Mouse (Mus musculus) megakaryocyte, adult 5-6 weeks (primary cell): ENCODE data around the gene Zdhhc21. TPM values are rescaled to one million over a fixed set of nuclear protein-coding genes. Genes with fewer than 3 reads are reported as not detected.

Source experiments
- ATAC-seq: 2 replicates; pipeline ENCODE4 v1.8.0; 2016; ENCODE audit warnings: mild to moderate bottlenecking, inconsistent platforms; ENCODE audit not compliant: poor library complexity, severe bottlenecking
- total RNA-seq, 2 experiments: library from RNA; stranded (forward) in 1 of 2; stranded (reverse) in 1 of 2; fragments of 153-499, 151-499 nt in 1 of 2; fragments of 221-1000, 200-1000 nt in 1 of 2; gene quantifications; 2 replicates each; pipeline versions ENCODE4 v1.2.3 to v1.2.4; 2015 to 2017

The Zdhhc21 gene
- total RNA-seq, 2 experiments from 2014 or later: 24.7 to 38.2 TPM

- peak; percentile 66 for ATAC-seq
Observed at GRCm38 (mm10) chr4:82864974-82865699, 5.4 kb upstream of the Zdhhc21 start.

DNA sequence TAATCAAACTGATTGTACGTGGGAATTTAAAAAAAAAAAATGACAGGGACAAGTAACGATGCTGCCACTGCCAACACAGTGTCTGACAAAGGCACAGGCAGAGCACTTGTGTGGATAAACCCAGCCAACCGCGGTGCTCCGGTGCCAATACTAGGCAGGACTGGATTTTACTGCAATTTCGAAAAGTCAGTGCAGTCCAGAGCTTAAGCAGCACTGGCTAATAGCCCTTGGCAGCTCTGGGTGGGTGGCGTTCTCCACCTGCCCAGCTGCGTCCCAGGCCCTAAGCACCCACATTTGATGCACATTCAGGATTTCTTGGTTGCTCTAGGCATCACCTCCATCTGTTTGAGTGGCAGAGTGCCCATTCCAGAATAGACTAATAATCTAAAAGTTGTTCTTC lies 3.6 kb upstream of the Zdhhc21 start:
- no peak for ATAC-seq

DNA sequence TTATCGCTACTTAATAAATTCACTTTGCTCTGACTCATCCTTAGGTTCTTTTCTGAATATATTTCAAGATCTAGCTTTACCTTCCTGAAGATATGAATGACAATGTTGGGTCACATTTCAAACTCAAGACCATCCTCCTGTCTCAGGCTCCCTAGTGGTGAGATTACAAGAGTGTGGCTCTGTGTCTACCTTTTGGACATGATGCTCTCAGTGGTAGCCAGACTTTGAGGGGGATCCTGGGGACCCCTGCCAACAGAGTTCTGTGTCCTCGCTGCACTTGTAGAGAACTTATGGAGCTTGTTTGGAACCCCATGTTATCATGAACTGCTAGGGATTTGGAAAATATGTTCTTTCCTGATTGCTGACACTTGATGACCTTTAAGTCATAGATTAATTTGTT lies 1.7 kb upstream of the Zdhhc21 start:
- no peak for ATAC-seq

- ATAC-seq: no peak
Observed at GRCm38 (mm10) chr4:82860566-82860965, 808 bp upstream of the Zdhhc21 start.

DNA sequence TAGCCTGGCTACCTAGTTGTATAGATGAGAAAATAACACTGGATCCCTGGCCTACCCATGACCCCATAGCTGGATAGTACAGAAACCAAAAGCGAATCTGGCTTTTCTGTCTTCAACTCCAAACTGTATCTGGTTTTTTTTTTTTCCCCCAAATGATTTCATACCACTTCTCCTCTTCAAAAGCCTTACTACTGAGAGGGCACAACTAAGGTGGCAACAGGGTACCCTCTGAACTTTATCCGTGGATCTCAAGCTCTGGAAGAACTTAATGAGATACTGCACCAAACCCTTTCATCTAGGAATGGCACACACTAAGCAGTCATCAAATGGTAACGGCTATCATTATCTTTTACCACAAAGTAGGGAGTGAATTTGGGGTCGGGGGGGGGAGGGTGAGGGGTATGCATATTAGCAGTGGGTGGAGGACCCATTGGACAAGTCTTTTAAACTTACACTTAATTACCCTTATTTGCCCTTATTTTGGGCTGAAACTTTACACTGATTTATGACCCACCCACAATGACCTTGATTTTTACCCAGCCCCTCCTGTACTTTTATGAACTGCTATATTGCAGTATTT lies 1.2 kb downstream of the Zdhhc21 start:
- ATAC-seq: no peak

DNA sequence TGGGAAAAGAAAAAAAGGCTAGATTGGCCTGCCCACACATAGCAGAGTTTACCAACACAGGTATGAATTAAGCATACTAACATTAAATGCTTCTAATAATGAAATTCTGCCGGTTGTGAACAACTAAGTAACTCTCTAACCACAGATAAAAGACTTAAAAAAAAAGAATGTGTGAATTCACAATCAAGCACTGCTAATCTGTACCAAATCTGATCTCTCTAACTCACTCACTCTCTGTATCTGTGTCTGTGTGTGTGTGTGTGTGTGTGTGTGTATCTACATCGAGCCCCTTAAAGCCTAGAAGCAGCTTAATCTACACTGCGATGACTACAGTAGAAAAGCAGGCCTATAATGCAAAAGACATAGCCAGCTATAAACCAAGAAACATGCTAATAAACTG lies 2.8 kb downstream of the Zdhhc21 start:
- no peak for ATAC-seq

- ATAC-seq: no peak
Observed at GRCm38 (mm10) chr4:82853809-82854208, 5.9 kb downstream of the Zdhhc21 start.

GRCm38 (mm10) chr4:82848552-82849234 lies 11.1 kb downstream of the Zdhhc21 start:
- no peak for ATAC-seq

DNA sequence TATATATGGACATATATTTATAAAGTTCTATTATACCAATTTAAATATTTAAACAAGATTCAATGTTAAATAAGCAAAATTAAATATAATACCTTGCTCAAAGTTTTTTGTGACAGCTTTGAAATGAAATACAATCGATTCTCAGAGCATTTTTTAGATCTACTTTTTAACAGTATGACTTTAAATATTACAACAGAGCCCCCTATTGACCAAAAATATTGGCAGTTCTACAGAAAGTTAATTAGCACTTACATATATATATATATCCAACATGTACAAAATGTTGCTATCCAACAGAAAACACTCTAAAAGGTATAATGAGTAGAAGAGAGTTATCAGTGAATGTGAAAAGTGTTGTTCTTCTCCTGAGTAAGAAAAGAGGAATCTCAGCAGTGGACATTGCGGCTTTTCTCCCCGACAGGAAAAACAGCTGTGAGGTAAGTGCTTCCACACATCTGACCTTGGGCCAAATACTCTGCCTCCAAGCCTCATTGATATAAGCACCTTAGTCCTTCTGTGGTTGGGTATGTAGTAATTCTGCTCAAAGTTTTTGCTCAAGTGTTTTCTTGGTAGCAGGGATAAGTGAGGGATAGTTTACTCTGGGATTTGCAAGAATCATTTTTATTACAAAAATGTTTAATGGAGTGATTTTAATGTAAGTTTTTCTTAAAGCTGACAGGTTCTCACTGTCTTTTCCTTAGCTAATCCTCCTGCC lies 22.1 kb downstream of the Zdhhc21 start:
- no peak for ATAC-seq

GRCm38 (mm10) chr4:82831155-82831554 lies 28.6 kb downstream of the Zdhhc21 start:
- no peak for ATAC-seq

GRCm38 (mm10) chr4:82829429-82829828 lies 30.3 kb downstream of the Zdhhc21 start:
- no peak for ATAC-seq

DNA sequence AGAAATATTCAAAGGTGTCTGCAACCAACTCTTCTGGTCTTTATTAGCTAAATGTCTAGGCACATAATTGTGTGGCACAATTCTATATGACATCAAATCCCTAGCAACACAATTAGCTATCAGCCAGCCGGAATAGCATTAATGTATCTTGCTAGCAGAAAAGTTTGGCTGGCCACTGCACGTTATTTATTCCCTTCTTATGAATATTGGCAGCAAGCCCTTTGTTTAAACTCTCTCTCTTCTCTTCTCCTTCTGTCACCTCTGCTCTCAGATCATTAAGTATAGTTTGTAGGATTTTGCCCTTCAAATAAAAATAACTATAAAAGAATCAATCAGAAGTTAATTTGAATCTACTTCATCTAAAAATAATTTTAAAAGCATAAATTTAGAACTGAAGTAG lies 32.8 kb downstream of the Zdhhc21 start:
- no peak for ATAC-seq

DNA sequence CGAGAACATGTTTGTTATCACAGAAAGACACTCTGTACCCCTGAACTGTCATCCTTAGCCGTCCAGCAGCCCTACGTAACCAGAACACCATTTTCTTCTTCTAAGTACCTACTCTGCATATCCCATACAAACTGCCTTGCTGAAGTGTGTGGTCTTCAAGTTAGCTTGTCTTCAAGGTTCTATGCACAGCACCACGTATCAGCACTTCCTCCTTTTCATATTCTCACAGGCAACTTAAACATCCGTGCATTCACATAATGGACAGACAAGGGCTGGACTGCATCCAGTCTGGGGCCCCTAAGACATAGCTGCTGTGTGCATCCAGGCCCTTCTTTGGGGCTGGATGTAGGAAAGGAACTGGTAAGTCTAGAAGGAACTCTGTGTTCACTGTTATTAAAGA lies 41.9 kb downstream of the Zdhhc21 start:
- 0 out of 2 replicates have a peak, but pooled peaks have one; percentile 21 for ATAC-seq

- ATAC-seq: no peak
Observed at GRCm38 (mm10) chr4:82816351-82816750, 43.4 kb downstream of the Zdhhc21 start.

DNA sequence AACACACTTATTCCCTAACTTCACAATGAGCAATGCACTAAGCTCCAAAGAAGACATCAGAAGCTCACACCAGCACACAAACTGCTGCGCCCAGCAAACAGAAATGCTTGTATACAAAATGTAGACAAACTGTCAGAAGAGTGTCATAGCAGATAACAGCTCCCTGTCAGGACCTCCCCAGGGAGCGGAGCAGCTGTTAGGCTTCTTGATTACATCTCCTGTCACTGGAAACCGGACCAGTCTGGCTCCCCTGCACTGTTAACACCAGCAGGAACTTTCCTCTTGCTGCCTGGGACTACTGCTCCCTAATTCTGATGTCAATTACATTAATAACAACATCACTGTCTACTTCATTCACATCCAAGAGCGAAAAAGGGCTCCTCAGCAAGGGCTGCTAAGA lies 44.5 kb downstream of the Zdhhc21 start:
- ATAC-seq: peak; percentile 38; the same call in 1 of the 2 replicates

DNA sequence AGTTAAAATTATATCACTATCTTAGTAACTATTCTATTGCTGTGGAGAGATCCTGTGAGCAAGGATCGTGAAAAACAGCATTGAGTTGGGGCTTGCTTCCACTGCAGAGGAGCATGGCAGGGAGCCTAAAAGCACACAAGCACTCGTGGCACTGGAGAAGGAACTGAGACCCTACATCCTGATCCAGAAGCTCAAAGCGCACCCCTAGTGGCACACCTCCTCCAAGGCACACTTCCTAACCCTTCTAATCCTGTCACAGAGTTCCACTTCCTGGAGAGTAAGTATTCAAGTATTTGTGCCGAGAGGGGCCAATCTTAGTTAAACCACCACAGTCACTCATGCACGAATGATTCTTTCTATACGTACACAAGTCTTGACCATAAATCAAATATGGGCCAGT lies 46.4 kb downstream of the Zdhhc21 start:
- ATAC-seq: no peak

DNA sequence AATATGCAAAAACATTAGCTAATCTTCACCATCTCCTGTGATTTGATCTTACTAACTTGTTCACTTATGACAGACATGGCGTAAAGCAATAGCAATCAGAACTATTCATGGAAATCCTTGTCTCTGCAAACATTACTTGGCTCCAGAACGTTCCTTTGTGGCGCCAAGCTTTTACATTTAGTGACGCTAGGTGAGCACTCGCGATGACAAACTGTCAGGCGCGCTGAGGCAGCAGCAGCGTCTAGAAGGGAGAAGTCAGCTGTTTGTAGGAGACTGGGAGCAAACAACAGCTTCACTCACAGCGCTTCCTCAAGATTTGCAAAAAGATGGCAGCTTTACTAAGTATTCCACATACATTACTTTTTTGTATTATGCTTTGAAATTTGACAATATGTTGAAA lies 51.9 kb downstream of the Zdhhc21 start:
- ATAC-seq: no peak

- ATAC-seq: no peak
Observed at GRCm38 (mm10) chr4:82806176-82806757, 53.5 kb downstream of the Zdhhc21 start.

- ATAC-seq: no peak
Observed at GRCm38 (mm10) chr4:82804019-82804418, 55.7 kb downstream of the Zdhhc21 start.

DNA sequence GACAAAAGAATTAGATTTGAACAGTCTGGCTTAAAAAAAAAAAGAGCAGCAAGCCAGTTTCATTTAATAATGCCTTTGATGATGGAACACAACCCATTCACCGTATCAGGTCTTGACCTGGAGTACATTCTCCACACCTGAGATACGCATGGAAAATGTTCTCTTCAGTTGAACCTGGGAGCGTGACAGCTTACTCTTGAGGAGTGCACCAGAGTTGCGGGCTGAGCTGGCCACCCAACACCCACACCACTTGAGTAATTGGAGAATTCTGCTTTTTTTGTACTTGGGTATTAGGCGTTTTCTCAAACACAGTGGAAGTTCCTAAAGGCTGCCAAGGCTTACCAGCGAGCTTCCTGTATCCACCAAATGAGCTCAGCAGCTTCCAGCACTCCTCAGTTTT lies 66.2 kb downstream of the Zdhhc21 start:
- ATAC-seq: no peak
